Mouse (Mus musculus): ENCODE results near the gene Hadha.

- TF ChIP-seq HCFC1 (IDR thresholded peaks at IDR 0.05; ENCODE audit: borderline replicate concordance, insufficient read depth, low read length) (no peak), MAFK (IDR thresholded peaks at IDR 0.05; ENCODE audit: insufficient read depth, low read depth, low read length) (no peak), ZC3H11A (IDR thresholded peaks at IDR 0.05; ENCODE audit: borderline replicate concordance, low read depth, low read length) (no peak), CHD2 (IDR thresholded peaks at IDR 0.05; ENCODE audit: low read depth, low read length) (no peak), ZNF384 (IDR thresholded peaks at IDR 0.05; ENCODE audit: low read depth, low read length) (no peak)
Measured at GRCm38 (mm10) chr5:30170303-30170940, 15.5 kb upstream of the Hadha start.
